Mouse (Mus musculus) spleen, adult 2 months (tissue): Measurements from ENCODE around the gene Wdr20.

ENCODE experiments used
- CTCF ChIP-seq: fragments of 200-500 bp; IDR thresholded peaks from 2 replicates; pipeline ENCODE4 v1.5.1; 2011; ENCODE audit warnings: mild to moderate bottlenecking, inconsistent platforms; ENCODE audit not compliant: insufficient read depth, insufficient read length, insufficient replicate concordance; ENCODE audit errors: extremely low read depth
- POLR2A ChIP-seq: fragments of 200-500 bp; IDR thresholded peaks from 2 replicates; pipeline ENCODE4 v1.6.1; 2011; ENCODE audit warnings: low read depth, low read length, inconsistent platforms

DNA sequence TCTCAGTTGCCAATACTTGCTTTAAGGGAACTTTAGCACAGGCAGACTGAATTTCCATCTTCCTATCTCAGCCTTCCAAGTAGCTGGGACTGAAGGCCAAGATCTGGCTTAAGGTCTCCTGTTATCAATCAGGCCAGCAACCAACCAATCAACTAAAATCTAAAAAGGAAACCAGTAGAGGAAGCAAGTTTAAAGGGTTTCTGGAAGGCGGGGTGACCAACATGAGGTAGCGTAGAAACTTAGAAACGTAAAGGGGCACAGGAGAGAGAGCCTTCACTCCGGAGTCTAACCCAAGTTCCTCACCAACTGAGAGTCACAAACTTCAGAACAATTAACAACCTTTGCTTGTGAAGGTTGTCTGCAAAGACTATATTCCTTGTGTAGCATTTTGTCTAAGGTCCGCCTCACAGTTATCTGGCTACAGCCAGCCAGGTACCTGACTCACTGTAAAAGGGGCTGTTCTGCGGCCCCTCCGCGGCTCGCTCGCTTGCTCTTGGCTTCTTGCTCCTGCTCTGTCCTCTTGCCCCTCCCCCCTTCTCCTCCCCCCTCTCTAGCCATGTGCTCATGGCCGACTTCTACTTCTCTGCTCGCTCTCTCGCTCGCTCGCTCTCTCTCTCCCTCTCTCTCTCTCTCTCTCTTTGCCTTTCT, 39.1 kb upstream of the Wdr20 start:
- TF ChIP-seq CTCF (no peak), POLR2A (no peak)
